Mouse (Mus musculus) retina, adult 2 months (tissue): Measurements from ENCODE around the gene Trpv2.

Experiments
- DNase-seq: peaks from one replicate; pipeline ENCODE4 v3.0.0-alpha.2; 2012; ENCODE audit warnings: low read depth, low spot score

Gene Trpv2

GRCm38 (mm10) chr11:62604123-62604706 lies 29.9 kb downstream of the Trpv2 start:
- DNase-seq, result no peak

- DNase-seq, result no peak
These were observed 30.8 kb downstream of the Trpv2 start for GRCm38 (mm10) chr11:62604886-62605618.

- no peak for DNase-seq
These were observed 31.5 kb downstream of the Trpv2 start for GRCm38 (mm10) chr11:62605619-62606298.

GRCm38 (mm10) chr11:62606299-62607169 lies 32.2 kb downstream of the Trpv2 start:
- no peak for DNase-seq

- no peak for DNase-seq
These were observed 33.1 kb downstream of the Trpv2 start for GRCm38 (mm10) chr11:62607170-62607951.

- DNase-seq, result no peak
These were observed 33.6 kb downstream of the Trpv2 start for GRCm38 (mm10) chr11:62607952-62608201.

- no peak for DNase-seq
These were observed 34.8 kb downstream of the Trpv2 start for GRCm38 (mm10) chr11:62608826-62609675.

GRCm38 (mm10) chr11:62610304-62610703 lies 36.0 kb downstream of the Trpv2 start:
- DNase-seq, result no peak

- no peak for DNase-seq
These were observed 38.3 kb downstream of the Trpv2 start for GRCm38 (mm10) chr11:62612604-62613003.

- peak; percentile 75 for DNase-seq
These were observed 39.5 kb downstream of the Trpv2 start for GRCm38 (mm10) chr11:62613657-62614365.

GRCm38 (mm10) chr11:62614876-62615410 lies 40.7 kb downstream of the Trpv2 start:
- no peak for DNase-seq

- no peak for DNase-seq
These were observed 41.2 kb downstream of the Trpv2 start for GRCm38 (mm10) chr11:62615456-62615855.

GRCm38 (mm10) chr11:62621079-62621478 lies 46.8 kb downstream of the Trpv2 start:
- no peak for DNase-seq

GRCm38 (mm10) chr11:62621586-62622283 lies 47.4 kb downstream of the Trpv2 start:
- no peak for DNase-seq

- no peak for DNase-seq
These were observed 48.6 kb downstream of the Trpv2 start for GRCm38 (mm10) chr11:62622850-62623249.

GRCm38 (mm10) chr11:62624341-62625291 lies 50.3 kb downstream of the Trpv2 start:
- no peak for DNase-seq

- no peak for DNase-seq
These were observed 55.3 kb downstream of the Trpv2 start for GRCm38 (mm10) chr11:62629352-62630224.
